Mouse (Mus musculus): ENCODE results near the gene Fut7. TPM values are rescaled to one million over a fixed set of nuclear protein-coding genes. Genes with fewer than 3 reads are reported as not detected.

Fut7 gene
- total and polyA plus RNA-seq, 3 experiments, result 0.17 to 0.57 (median 0.17) TPM

- peak overlapping the region; percentile 47 for H3K9ac ChIP-seq (ENCODE audit: insufficient read depth, low read depth)
- peaks cover 21 to 38% of the 10 kb centered on the region in 2 experiments for H3K4me1 ChIP-seq (ENCODE audit: control insufficient read depth in 1 of 2, insufficient read depth in 2 of 2)
- no peaks in the 10 kb centered on the region for H3K27me3 ChIP-seq (replicated peaks)
- H3K4me3 ChIP-seq (replicated peaks in 1 of 3; ENCODE audit: low read depth in 2 of 3, low read length in 2 of 3, poor library complexity in 1 of 3), result peak overlapping the region; percentile 68 to 90 (median 74)
- H3K79me2 ChIP-seq (replicated peaks; ENCODE audit: control insufficient read depth, extremely low read depth, insufficient read depth, poor library complexity, severe bottlenecking), result peaks cover 2% of the 10 kb centered on the region; the same call in 1 of the 2 replicates
- dilution Hi-C loops (cut with MboI; ENCODE audit: extremely low pct_ligation_motif_present, extremely low pct_unique_long_range_greater_than_20kb, low sequenced_read_pairs), result no loop called here
- no peak for DNase-seq (ENCODE audit: extremely low read depth)
- H3K36me3 ChIP-seq (replicated peaks in 1 of 2; ENCODE audit: control insufficient read depth in 1 of 2, insufficient read depth in 1 of 2, low read length in 1 of 2), result peaks cover 11 to 29% of the 10 kb centered on the region in 2 experiments
- H3K27ac ChIP-seq (ENCODE audit: insufficient read depth, low read depth), result no peak overlapping the region
- H3K4me2 ChIP-seq (ENCODE audit: insufficient read depth, low read depth, poor library complexity, severe bottlenecking), result peak overlapping the region; percentile 77
- H3K9me3 ChIP-seq (replicated peaks; ENCODE audit: low read length), result no peaks in the 10 kb centered on the region
- no peak for TF ChIP-seq CHD1 (IDR thresholded peaks at IDR 0.05; ENCODE audit: low read depth, low read length)
- no peak for TF ChIP-seq USF2 (conservative IDR thresholded peaks at IDR 0.05; ENCODE audit: low read depth, low read length)
- no peak for TF ChIP-seq RCOR1 (conservative IDR thresholded peaks at IDR 0.05; ENCODE audit: low read depth, low read length)
- TF ChIP-seq SIN3A (IDR thresholded peaks at IDR 0.05; ENCODE audit: low read length), result no peak
- no peak for TF ChIP-seq POLR2A (IDR thresholded peaks at IDR 0.05; ENCODE audit: low read depth, low read length)
- TF ChIP-seq MAZ (IDR thresholded peaks at IDR 0.05; ENCODE audit: low read depth, low read length), result no peak
- no peak for TF ChIP-seq MEF2A (IDR thresholded peaks at IDR 0.05; ENCODE audit: borderline replicate concordance, low read depth, low read length)
- TF ChIP-seq MAX (IDR thresholded peaks at IDR 0.05; ENCODE audit: low read length), result no peak
- no peak for TF ChIP-seq MYC (IDR thresholded peaks at IDR 0.05; ENCODE audit: low read depth, low read length)
- in situ Hi-C loops (cut with MboI; ENCODE audit: low pct_ligation_motif_present, low pct_unique_long_range_greater_than_20kb, low sequenced_read_pairs), result no loop called here
Observed at GRCm38 (mm10) chr2:25460135-25460534, 37.1 kb downstream of the Fut7 start.

- H3K27ac ChIP-seq (ENCODE audit: insufficient read depth, low read depth), result peak within 1 kb of the TSS; percentile 70
- peaks cover 2% of the 10 kb centered on the region; the same call in 1 of the 2 replicates for H3K79me2 ChIP-seq (replicated peaks; ENCODE audit: control insufficient read depth, extremely low read depth, insufficient read depth, poor library complexity, severe bottlenecking)
- H3K9ac ChIP-seq (ENCODE audit: insufficient read depth, low read depth), result peak within 1 kb of the TSS; percentile 47
- dilution Hi-C loops (cut with MboI; ENCODE audit: extremely low pct_ligation_motif_present, extremely low pct_unique_long_range_greater_than_20kb, low sequenced_read_pairs) (no loop called here), in situ Hi-C loops (cut with MboI; ENCODE audit: low pct_ligation_motif_present, low pct_unique_long_range_greater_than_20kb, low sequenced_read_pairs) (no loop called here)
- H3K4me1 ChIP-seq (ENCODE audit: control insufficient read depth in 1 of 2, insufficient read depth in 2 of 2), result peaks cover 27 to 43% of the 10 kb centered on the region in 2 experiments
- peak within 1 kb of the TSS; percentile 77 for H3K4me2 ChIP-seq (ENCODE audit: insufficient read depth, low read depth, poor library complexity, severe bottlenecking)
- TF ChIP-seq MEF2A (IDR thresholded peaks at IDR 0.05; ENCODE audit: borderline replicate concordance, low read depth, low read length), result peak; percentile 58; the same call in 1 of the 2 replicates
- TF ChIP-seq HCFC1 (IDR thresholded peaks at IDR 0.05; ENCODE audit: low read depth, low read length), result peak; percentile 74
- TF ChIP-seq POLR2A (IDR thresholded peaks at IDR 0.05; ENCODE audit: low read depth, low read length), result peak; percentile 87
- TF ChIP-seq MAZ (IDR thresholded peaks at IDR 0.05; ENCODE audit: low read depth, low read length), result 0 out of 2 replicates have a peak, but pooled peaks have one; percentile 32
- peak; percentile 76 for TF ChIP-seq TBP (conservative IDR thresholded peaks at IDR 0.05; ENCODE audit: low read depth, low read length)
- TF ChIP-seq NRF1 (IDR thresholded peaks at IDR 0.05; ENCODE audit: low read depth, low read length), result peak; percentile 84
- peak; percentile 91 for TF ChIP-seq ELF1 (IDR thresholded peaks at IDR 0.05; ENCODE audit: low read depth, low read length)
- no peak for TF ChIP-seq MYC (IDR thresholded peaks at IDR 0.05; ENCODE audit: low read depth, low read length)
- TF ChIP-seq TCF12 (IDR thresholded peaks at IDR 0.05; ENCODE audit: low read depth, low read length), result peak; percentile 44; the same call in 1 of the 2 replicates
- TF ChIP-seq RCOR1 (conservative IDR thresholded peaks at IDR 0.05; ENCODE audit: low read depth, low read length), result no peak
- peak; percentile 7 for TF ChIP-seq MAX (IDR thresholded peaks at IDR 0.05; ENCODE audit: low read length)
- no peak for TF ChIP-seq PAX5 (IDR thresholded peaks at IDR 0.05; ENCODE audit: low read length)
- TF ChIP-seq UBTF (IDR thresholded peaks at IDR 0.05; ENCODE audit: low read depth, low read length), result no peak
- no peak; the same call in 1 of the 2 replicates for TF ChIP-seq ZMIZ1 (IDR thresholded peaks at IDR 0.05; ENCODE audit: low read depth, low read length)
- peak; percentile 91 for TF ChIP-seq BHLHE40 (IDR thresholded peaks at IDR 0.05; ENCODE audit: low read depth, low read length)
- no peak for TF ChIP-seq ZNF384 (IDR thresholded peaks at IDR 0.05; ENCODE audit: low read depth, low read length)
- peak; percentile 20; the same call in 1 of the 2 replicates for TF ChIP-seq USF1 (IDR thresholded peaks at IDR 0.05; ENCODE audit: low read depth, low read length)
- TF ChIP-seq E2F4 (IDR thresholded peaks at IDR 0.05; ENCODE audit: insufficient replicate concordance, low read depth, low read length), result peak; percentile 20; the same call in 1 of the 2 replicates
- peak; percentile 84 for TF ChIP-seq MXI1 (IDR thresholded peaks at IDR 0.05; ENCODE audit: low read depth, low read length)
- TF ChIP-seq SIN3A (IDR thresholded peaks at IDR 0.05; ENCODE audit: low read length), result peak; percentile 80; the same call in 1 of the 2 replicates
- TF ChIP-seq SMC3 (IDR thresholded peaks at IDR 0.05; ENCODE audit: low read depth, low read length), result no peak
- no peak for TF ChIP-seq EP300 (IDR thresholded peaks at IDR 0.05; ENCODE audit: low read length)
- no peak for TF ChIP-seq KAT2A (IDR thresholded peaks at IDR 0.05; ENCODE audit: insufficient replicate concordance, low read length)
- TF ChIP-seq NELFE (IDR thresholded peaks at IDR 0.05; ENCODE audit: low read depth, low read length), result peak; percentile 81
- DNase-seq (ENCODE audit: extremely low read depth), result peak; percentile 100
- H3K4me3 ChIP-seq (replicated peaks in 1 of 3; ENCODE audit: low read depth in 2 of 3, low read length in 2 of 3, poor library complexity in 1 of 3), result peak within 1 kb of the TSS; percentile 68 to 90 (median 74)
- no peaks in the 10 kb centered on the region for H3K9me3 ChIP-seq (replicated peaks; ENCODE audit: low read length)
- peaks cover 11 to 27% of the 10 kb centered on the region in 2 experiments for H3K36me3 ChIP-seq (replicated peaks in 1 of 2; ENCODE audit: control insufficient read depth in 1 of 2, insufficient read depth in 1 of 2, low read length in 1 of 2)
- H3K27me3 ChIP-seq (replicated peaks), result no peaks in the 10 kb centered on the region
Observed at GRCm38 (mm10) chr2:25460551-25461309, 37.7 kb downstream of the Fut7 start, which contains the start of gene Paxx. Gene Paxx (minus strand): TSS chr2:25461094.

Measured in CH12.LX (cell line).